Mouse (Mus musculus): Measurements from ENCODE around the gene Odf3b.

DNA sequence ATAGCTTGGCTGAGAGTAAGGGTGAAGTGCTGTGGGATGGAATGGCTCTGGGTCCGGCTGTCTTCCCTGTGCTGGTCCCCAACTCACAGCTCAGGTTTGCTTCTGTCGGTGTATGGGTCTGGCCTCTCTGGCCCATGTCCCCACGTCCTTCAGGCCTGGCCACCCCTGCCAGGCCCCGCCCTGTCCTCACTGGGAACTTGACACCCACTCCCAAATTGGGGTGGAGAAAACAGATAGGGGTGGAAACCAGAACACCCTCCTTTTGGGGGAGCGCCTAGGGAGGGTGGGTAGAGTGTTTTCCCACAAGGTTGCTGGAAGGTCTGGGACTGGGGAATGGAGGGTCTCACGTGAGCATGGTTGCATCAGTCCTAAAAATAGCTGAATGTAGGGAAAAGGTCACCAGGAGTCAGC is 46.6 kb upstream of the Odf3b start, which contains the start of gene Cpt1b:
- no peak for TF ChIP-seq CTCF (IDR thresholded peaks at IDR 0.05; ENCODE audit: borderline replicate concordance, insufficient read depth, low read length)
- TF ChIP-seq POLR2A (IDR thresholded peaks at IDR 0.05; ENCODE audit: low read depth, low read length) = no peak

Measured in embryonic fibroblast, embryonic 13.5 days (primary cell).